Mouse (Mus musculus) megakaryocyte, adult 5-6 weeks (primary cell): ENCODE measurements at regions not wholly inside any gene's neighbourhood (a gene's known extent, or its start where the extent isn't known, plus 50 kb on each side); places are given as distances from the start of the nearest gene placed in this dataset.

Source experiments
- ATAC-seq: 2 replicates; pipeline ENCODE4 v1.8.0; 2016; ENCODE audit warnings: mild to moderate bottlenecking, inconsistent platforms; ENCODE audit not compliant: poor library complexity, severe bottlenecking

- ATAC-seq: peak; percentile 88
Observed at GRCm38 (mm10) chr2:133614672-133615071, 62.7 kb downstream of the Bmp2 start.

DNA sequence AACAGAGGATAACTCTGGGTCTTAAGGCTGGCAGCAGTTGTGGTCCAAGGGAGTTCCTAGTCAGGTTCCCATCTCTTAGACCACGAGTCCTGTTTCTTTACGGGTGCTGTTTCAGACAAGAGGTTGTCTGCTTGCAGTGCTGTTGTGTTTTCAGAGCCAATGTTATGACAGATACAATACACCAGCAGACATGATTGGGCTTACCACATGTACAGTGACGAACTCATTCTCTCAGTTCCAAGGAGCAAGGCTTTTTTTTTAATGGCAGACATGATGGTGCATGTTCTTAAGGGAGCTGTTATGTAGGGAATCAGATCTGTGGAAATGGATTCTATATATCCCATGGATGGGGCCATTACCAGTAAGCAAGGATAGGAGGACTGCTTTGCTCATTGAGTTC, 63.3 kb downstream of the Bmp2 start:
- no peak for ATAC-seq

DNA sequence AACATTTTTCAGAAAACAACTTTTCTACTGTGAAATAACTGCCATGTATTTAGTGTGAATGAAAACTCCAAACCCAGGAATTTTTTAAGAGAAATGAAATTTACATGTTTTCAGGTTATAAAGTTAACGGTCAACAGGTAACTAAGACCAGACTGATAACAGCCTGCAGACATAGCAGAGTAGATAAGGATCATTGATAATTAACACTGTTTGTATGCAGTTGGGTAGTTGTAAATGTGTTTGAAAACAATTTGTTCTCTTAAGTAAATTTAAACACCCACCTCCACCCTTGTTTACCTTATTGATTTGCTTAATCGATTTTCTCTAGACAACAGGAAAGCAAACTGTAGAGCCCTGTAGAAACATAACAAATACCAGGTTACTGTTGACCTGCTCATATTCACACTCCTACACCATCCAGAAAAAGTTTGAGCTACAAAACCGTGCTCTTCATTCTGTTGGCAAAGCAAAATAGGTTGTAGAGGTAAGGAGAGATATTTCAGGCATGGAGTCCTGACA, 65.4 kb downstream of the Bmp2 start:
- no peak for ATAC-seq

DNA sequence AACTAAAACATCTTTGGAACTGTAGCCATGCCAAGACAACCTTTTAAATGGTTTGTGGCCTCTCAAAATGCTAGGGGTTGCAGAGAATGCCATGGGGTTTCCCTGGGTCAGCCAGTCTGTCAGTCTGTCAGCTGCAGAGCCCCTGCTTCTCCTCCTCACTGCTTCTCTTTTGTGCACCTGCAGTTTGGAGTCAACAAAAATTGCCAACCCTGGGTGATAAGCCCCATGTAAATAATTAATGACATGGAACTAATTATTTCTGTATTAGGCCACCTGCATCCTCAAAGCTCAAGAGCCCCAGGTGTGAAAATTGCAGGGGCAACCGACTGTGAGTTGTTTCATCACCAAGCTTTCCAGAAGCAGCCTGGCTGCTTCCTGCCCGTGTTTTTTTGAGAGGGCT, 70.6 kb downstream of the Bmp2 start:
- ATAC-seq: no peak

DNA sequence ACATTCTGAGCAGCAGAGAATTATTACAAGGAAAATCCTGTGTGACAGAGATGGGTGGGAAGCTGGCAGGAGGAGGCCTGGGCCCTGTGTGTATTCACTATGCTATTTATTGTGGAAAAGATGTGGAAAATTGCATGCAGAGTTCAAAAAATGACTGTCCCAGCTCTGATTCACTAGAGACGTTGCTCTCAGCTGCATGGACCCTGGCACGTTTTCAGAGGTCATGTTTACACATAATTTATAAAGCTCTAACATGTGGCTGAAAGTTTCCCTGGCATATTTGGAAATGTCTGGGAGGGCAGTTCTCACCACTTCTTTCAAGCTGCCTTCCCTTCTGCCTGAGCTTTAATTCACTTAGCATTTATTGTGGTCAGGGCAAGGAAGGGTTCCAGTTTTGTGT, 73.6 kb downstream of the Bmp2 start:
- ATAC-seq: no peak

DNA sequence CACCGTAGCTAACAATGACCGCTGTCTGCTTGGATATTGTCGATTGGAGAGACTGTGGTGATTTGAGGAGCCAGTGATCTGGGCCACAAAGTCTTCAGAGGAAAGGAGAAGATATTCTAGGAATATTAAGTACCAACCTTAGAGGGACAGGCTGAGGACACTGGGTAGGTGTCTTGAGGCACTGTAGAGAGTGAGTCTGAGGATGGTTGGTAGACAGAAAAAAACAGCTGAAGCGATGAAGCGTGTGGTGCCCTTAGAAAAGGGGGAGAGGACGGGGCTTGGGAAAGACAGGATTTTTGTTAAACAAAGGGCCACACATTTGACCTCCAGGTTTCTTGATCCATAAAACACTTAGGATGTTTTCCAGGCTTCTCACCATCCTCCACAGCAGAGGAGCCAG, 76.9 kb downstream of the Bmp2 start:
- no peak for ATAC-seq

DNA sequence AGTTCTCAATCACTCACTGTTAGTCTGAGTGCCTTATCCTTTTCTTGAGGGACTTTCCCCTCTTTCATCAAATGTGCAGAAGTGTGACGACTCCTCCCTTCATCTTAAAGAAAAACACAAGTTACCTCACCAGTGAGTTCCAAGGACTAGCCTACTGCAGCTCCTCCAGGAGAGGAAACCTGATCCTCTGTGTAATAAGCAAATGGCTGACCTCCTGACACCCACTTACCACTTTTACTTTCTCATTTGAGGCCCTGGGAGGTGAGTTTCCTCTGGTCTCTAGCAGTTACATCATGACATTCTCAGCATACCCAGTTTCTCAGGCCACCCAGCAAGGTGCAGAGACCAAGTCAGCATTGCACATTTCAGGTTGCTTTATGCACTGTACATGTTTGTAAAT, 83.5 kb downstream of the Bmp2 start:
- no peak for ATAC-seq

- no peak for ATAC-seq
Observed at GRCm38 (mm10) chr2:133649874-133650481, 98.0 kb downstream of the Bmp2 start.

DNA sequence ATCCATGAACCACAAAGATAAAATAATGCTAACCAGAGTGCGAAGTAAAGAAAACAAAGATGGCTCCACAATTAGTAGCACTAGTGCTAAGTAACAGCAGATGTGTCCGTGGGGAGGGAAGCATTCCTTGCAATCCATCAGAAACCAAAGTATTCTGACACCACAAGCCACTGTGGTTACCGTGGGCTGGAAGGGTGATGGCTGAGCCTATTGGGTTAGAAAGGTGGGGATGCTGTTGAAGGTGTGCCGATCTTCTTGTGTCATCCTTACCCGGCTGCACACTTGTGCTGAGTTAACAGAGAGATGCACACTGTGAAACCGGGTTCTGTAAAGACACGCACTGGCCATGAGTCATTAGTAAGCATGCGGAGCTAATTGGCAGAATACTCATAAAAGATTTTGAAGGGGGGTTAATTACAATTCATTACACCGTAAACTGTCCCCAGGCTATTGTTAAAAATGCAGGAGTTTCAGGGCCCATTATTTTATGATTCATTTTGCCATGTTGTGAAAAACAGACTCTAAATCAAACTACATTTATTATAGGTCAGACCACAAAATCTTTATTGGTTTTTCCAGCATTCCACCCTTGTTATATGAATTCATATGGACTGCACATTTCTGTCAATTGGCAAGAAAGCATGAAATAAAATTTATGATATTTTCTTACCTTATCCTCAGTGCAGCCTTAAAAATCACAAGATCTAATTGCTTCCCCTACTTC, 114.5 kb downstream of the Bmp2 start:
- ATAC-seq: no peak

- no peak for ATAC-seq
Observed at GRCm38 (mm10) chr2:133667055-133667395, 115.1 kb downstream of the Bmp2 start.

- ATAC-seq: no peak
Observed at GRCm38 (mm10) chr2:133669821-133670220, 117.9 kb downstream of the Bmp2 start.

DNA sequence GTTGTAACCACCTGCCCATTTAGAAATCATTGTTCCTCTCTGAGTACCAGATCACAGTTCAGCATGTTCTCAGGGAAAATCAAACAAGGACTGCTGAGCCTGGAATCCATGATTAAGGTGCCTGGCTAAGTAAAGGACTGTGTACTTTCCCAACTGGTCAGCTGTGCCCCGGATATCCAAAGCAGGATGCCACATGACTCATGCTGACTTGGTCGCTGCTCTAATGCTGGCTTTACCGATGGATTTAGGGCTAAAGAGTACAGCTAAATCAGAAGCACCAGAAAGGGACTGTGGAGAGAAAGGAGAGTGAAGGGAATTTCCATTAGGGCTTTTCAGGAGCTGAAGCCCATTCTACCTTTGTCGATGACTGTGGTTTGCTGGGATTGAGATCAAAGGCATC, 119.6 kb downstream of the Bmp2 start:
- ATAC-seq: no peak

DNA sequence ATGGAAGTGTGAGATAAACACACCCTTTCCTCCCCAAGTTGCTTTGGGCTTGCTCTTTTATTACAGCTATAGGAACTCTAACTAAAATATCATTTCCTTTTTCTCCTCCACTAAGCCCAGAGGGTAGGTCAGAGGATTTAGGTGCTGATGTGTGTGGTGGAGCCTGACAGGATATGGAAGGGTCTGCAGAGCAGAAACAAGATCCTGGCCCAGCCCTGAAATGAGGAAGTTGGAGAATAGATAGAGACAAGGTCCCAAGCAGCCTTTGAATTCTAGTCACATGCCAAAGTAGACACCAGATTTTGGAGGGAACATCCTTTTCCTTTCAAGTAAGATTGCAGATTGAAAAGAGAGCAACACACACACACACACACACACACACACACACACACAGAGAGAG, 132.4 kb downstream of the Bmp2 start:
- ATAC-seq: peak; percentile 45; the same call in 1 of the 2 replicates

DNA sequence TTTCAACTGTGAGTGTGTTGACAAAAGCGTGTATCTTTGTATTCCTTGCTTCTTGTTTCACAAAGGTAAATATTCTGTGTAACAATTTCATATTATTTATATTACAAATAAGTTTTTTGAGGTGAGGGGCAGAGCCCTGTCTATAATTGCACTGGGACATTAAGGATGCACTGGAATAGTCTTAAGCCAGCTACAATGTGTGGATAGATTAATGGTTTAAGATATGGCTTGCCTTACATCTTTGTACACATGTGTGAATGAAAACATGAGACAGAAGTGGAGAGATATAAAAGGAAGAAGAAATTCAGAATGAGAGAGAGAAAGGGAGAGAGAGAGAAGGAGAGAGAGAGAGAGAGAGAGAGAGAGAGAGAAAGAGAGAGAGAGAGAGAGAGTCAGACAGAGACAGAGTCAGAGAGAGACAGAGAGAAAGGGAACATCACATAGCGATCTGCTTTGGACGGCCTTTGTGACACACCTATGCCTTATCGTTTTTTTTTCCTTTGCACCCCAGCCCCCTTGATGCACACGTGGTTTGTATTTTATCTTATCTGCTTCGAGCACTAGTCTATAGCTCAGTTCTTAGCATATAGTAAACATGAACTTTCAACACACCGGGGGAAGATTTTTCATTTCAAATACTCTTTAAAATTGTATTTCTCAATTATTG, 136.3 kb downstream of the Bmp2 start:
- ATAC-seq: 0 out of 2 replicates have a peak, but pooled peaks have one; percentile 30

- no peak for ATAC-seq
Observed at GRCm38 (mm10) chr2:133688788-133689155, 136.8 kb downstream of the Bmp2 start.

- no peak for ATAC-seq
Observed at GRCm38 (mm10) chr2:133708735-133709584, 157.0 kb downstream of the Bmp2 start.

GRCm38 (mm10) chr2:133716243-133716642, 164.3 kb downstream of the Bmp2 start:
- no peak for ATAC-seq

- no peak for ATAC-seq
Observed at GRCm38 (mm10) chr2:133717076-133717475, 165.1 kb downstream of the Bmp2 start.

GRCm38 (mm10) chr2:133724310-133724709, 172.4 kb downstream of the Bmp2 start:
- ATAC-seq: peak; percentile 15; the same call in 1 of the 2 replicates

GRCm38 (mm10) chr2:133724757-133725156, 172.8 kb downstream of the Bmp2 start:
- no peak for ATAC-seq
